Mouse (Mus musculus): ENCODE results near the gene Btrc. TPM values are rescaled to one million over a fixed set of nuclear protein-coding genes. Genes with fewer than 3 reads are reported as not detected.
A peak's percentile ranks its signal among the peaks of the same experiment; 100 is the strongest.
"Not testable (repeated sequence)": the region's sequence is repeated elsewhere in the genome, so short reads cannot be mapped to it uniquely, and the experiment has no call there.

The Btrc gene
- polyA plus RNA-seq (2015; fragmentation: Nextera tagmentation; extraction: Ambion mirVana): 60.2 and 63.7 TPM in 2 replicates

DNA sequence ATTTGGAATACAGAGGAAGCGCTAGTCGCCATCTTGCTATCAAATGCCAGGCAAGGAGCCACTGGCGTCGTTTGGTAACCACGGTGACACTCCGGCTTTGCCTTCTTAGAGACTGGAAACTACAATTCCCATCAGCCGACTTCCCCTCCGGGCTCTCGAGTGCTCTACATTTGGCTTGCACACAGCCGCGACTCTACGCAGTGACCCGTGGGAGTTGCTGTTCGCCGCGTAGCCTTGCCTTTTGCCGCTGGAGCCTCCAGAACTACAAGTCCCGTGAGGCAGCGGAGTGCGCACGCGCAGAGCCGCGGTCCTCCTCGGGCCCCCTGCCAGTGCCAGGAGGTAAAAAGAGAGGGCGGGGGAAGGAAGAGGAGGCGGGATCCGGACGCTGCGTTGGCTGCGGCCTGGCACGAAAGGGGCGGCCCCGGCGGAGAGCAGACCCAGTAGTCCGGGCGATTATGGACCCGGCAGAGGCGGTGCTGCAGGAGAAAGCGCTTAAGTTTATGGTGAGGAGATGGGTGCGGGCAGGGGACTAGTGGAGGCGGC is at the start of gene Btrc:
Gene Btrc (plus strand): TSS at position 351 of the 543 bp plus-strand sequence.
- ATAC-seq (ENCODE audit: low FRiP score, low read depth): peak; percentile 99
- under 1% methylated on average over 41 of the region's 42 CpGs for WGBS
- H3K4me2 ChIP-seq: peak within 1 kb of the TSS; percentile 62
- peak within 1 kb of the TSS; percentile 74 for H3K9ac ChIP-seq
- peak within 1 kb of the TSS; percentile 80 for H3K4me3 ChIP-seq
- H3K9me3 ChIP-seq: no peaks in the 10 kb centered on the region
- peaks cover 27% of the 10 kb centered on the region for H3K4me1 ChIP-seq (replicated peaks)
- no peaks in the 10 kb centered on the region for H3K36me3 ChIP-seq
- H3K27ac ChIP-seq (replicated peaks): peak within 1 kb of the TSS; percentile 97
- no peaks in the 10 kb centered on the region for H3K27me3 ChIP-seq

DNA sequence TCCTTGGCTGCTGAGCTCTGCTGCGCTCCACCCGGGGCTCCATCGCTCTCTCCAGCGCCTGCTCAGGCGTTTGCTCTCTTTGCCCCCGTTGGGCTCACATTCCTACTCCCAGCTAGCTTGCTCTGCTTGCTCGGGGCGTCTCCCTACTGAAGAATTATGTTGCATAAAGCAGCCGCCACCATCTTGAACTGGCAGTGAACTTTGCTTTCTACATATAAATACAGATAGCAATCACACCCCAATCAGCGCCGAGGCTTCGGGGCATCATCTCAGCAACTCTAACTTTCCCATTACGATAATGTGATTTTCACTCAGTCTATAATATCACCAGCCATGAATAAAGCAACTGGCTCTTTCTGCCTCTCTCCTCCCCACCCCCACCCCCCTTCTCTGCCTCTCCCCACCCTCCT is 46.1 kb upstream of the Btrc start:
- no peak overlapping the region for H3K4me2 ChIP-seq
- H3K36me3 ChIP-seq: no peaks in the 10 kb centered on the region
- H3K4me3 ChIP-seq: no peak overlapping the region
- H3K27me3 ChIP-seq: no peaks in the 10 kb centered on the region
- H3K9me3 ChIP-seq: no peaks in the 10 kb centered on the region
- 20% methylated on average over 13 of the region's 13 CpGs for WGBS
- H3K27ac ChIP-seq (replicated peaks): peak overlapping the region; percentile 65
- H3K4me1 ChIP-seq (replicated peaks): peaks cover 19% of the 10 kb centered on the region
- H3K9ac ChIP-seq: no peak overlapping the region
- ATAC-seq (ENCODE audit: low FRiP score, low read depth): peak; percentile 40; the same call in 1 of the 2 replicates

DNA sequence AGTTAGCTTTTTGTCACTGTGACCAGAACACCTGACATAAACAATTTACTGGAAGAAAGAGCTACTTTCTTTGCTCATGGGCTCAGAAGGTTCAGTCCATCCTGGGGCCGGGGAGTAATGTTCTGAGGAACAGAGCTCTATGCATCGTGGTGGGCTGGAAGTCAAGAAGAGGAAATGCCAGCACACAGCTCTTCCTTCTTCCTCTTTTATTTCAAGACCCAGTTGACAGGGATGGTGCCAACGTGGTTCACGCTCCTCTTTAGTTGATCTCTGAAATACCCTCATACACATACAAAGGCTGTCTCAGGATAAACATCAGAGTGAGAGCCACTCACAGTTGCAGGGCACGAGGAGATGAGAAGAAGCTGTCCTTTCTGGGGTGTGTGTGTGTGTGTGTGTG is 42.5 kb upstream of the Btrc start:
- Histone ChIP-seq H3K4me1 (replicated peaks) (peaks cover 10% of the 10 kb centered on the region), H3K36me3 (no peaks in the 10 kb centered on the region), H3K9me3 (no peaks in the 10 kb centered on the region), H3K4me3 (no peak overlapping the region), H3K9ac (no peak overlapping the region), H3K27me3 (no peaks in the 10 kb centered on the region), H3K4me2 (no peak overlapping the region), H3K27ac (replicated peaks) (no peak overlapping the region)
- 83% methylated on average over 5 of the region's 5 CpGs for whole genome bisulfite sequencing
- no peak for ATAC-seq (ENCODE audit: low FRiP score, low read depth)

- H3K36me3 ChIP-seq: no peaks in the 10 kb centered on the region
- peaks cover 5% of the 10 kb centered on the region; the same call in 1 of the 2 replicates for H3K27me3 ChIP-seq
- no peak for ATAC-seq (ENCODE audit: low FRiP score, low read depth)
- H3K4me3 ChIP-seq: no peak overlapping the region
- WGBS: 44% methylated on average over 3 of the region's 3 CpGs
- H3K4me2 ChIP-seq: no peak overlapping the region
- no peak overlapping the region for H3K27ac ChIP-seq (replicated peaks)
- peaks cover 19% of the 10 kb centered on the region for H3K4me1 ChIP-seq (replicated peaks)
- no peaks in the 10 kb centered on the region for H3K9me3 ChIP-seq
- no peak overlapping the region for H3K9ac ChIP-seq
These were observed 34.5 kb upstream of the Btrc start for GRCm38 (mm10) chr19:45329039-45329438.

DNA sequence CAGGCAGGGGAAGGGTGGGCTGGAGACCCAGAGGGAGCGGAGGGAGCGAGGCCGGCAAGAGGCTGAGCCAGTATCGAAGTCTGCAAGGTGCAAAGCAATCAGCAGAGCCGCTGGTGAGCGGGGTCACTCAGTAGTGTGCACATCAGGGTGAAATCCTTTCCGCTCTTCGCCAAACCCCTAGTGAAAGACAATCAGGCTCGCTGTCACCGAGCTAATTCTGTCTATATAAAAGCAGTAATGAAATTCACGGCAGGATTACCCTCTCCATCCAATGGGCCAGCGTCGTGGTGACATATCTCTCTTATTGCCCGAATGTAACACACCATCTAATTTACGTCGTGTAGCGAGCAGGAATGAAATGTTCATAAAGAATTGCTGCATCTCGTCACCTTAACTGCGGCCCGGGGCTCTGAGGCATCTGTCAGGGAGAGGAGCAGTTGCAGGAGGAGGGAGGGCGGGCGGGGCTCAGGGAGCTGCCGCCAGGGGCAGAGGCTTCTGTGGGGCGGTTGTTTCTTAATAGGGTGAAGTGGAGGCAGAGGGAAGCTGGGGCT is 33.7 kb upstream of the Btrc start:
- Histone ChIP-seq H3K27ac (replicated peaks) (peak overlapping the region; percentile 64), H3K27me3 (peaks cover 5% of the 10 kb centered on the region; the same call in 1 of the 2 replicates)

GRCm38 (mm10) chr19:45336718-45337117 is 26.8 kb upstream of the Btrc start:
- 83% methylated on average over 6 of the region's 6 CpGs for WGBS
- H3K4me1 ChIP-seq (replicated peaks): peaks cover 11% of the 10 kb centered on the region
- H3K4me2 ChIP-seq: no peak overlapping the region
- no peak overlapping the region for H3K27ac ChIP-seq (replicated peaks)
- no peaks in the 10 kb centered on the region for H3K27me3 ChIP-seq
- no peaks in the 10 kb centered on the region for H3K9me3 ChIP-seq
- no peak overlapping the region for H3K9ac ChIP-seq
- no peak overlapping the region for H3K4me3 ChIP-seq
- no peaks in the 10 kb centered on the region for H3K36me3 ChIP-seq
- no peak for ATAC-seq (ENCODE audit: low FRiP score, low read depth)

More for the DNA sequence above, 33.7 kb upstream of the Btrc start:
- no peaks in the 10 kb centered on the region for H3K36me3 ChIP-seq
- ATAC-seq (ENCODE audit: low FRiP score, low read depth): peak; percentile 60
- no peak overlapping the region for H3K4me3 ChIP-seq
- H3K9me3 ChIP-seq: no peaks in the 10 kb centered on the region
- no peak overlapping the region for H3K9ac ChIP-seq
- peaks cover 19% of the 10 kb centered on the region for H3K4me1 ChIP-seq (replicated peaks)
- H3K4me2 ChIP-seq: peak overlapping the region; percentile 40
- 6% methylated on average over 24 of the region's 24 CpGs for WGBS

DNA sequence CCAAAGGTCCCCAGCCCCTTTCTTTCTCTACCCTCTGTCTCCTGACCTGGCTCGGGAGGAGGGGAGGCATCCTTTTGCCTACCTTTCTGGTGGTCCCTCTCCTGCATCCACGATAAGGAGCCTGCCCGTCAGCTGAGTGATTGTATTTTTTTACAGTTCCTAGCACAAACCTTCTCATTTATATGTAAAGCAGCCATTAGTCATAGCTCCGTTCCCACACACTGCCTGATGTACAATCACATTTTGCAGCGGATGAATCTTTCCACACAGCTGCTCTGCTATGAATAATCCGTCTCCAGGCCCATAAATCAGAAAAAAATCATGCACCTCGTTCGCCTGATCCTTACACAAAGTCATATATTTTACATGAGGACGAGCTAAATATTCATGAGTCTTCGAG is 25.4 kb upstream of the Btrc start:
- no peaks in the 10 kb centered on the region for H3K9me3 ChIP-seq
- H3K36me3 ChIP-seq: no peaks in the 10 kb centered on the region
- ATAC-seq (ENCODE audit: low FRiP score, low read depth): peak; percentile 75; the same call in 1 of the 2 replicates
- peak overlapping the region; percentile 24; the same call in 1 of the 2 replicates for H3K4me2 ChIP-seq
- WGBS: 29% methylated on average over 10 of the region's 10 CpGs
- H3K27ac ChIP-seq (replicated peaks): peak overlapping the region; percentile 70
- no peak overlapping the region for H3K4me3 ChIP-seq
- H3K27me3 ChIP-seq: no peaks in the 10 kb centered on the region
- peaks cover 11% of the 10 kb centered on the region for H3K4me1 ChIP-seq (replicated peaks)
- no peak overlapping the region for H3K9ac ChIP-seq

DNA sequence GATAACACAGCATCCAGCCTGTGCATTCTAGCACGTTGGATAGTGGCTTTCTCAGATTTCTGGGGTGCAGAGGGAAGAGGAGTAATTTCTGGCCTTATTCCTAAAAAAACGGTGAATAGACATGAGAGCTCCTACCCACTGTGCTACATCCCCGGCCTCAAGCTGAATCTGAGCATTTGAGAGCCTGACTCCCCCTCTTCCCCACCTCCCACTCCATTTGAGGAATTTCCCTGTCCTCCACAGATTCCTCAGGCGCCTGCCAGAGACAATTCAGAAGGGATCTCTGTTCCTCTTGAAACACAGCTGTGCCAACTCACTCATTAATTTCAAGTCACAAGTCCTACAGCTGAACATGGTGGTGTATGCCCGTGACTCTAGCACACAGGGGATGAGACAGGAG is 19.6 kb upstream of the Btrc start:
- ATAC-seq (ENCODE audit: low FRiP score, low read depth): no peak
- no peaks in the 10 kb centered on the region for H3K27me3 ChIP-seq
- WGBS: 68% methylated on average over 5 of the region's 5 CpGs
- H3K36me3 ChIP-seq: no peaks in the 10 kb centered on the region
- 0 out of 2 replicates have a peak, but pooled peaks cover 3% of the 10 kb centered on the region for H3K4me1 ChIP-seq (replicated peaks)
- no peak overlapping the region for H3K9ac ChIP-seq
- no peak overlapping the region for H3K4me2 ChIP-seq
- no peaks in the 10 kb centered on the region for H3K9me3 ChIP-seq
- H3K4me3 ChIP-seq: no peak overlapping the region
- H3K27ac ChIP-seq (replicated peaks): no peak overlapping the region

- no peak overlapping the region for H3K4me3 ChIP-seq
- no peaks in the 10 kb centered on the region for H3K36me3 ChIP-seq
- no peaks in the 10 kb centered on the region for H3K9me3 ChIP-seq
- H3K27me3 ChIP-seq: no peaks in the 10 kb centered on the region
- ATAC-seq (ENCODE audit: low FRiP score, low read depth): no peak
- H3K4me2 ChIP-seq: no peak overlapping the region
- 60% methylated on average over 4 of the region's 4 CpGs for WGBS
- H3K27ac ChIP-seq (replicated peaks): no peak overlapping the region
- no peak overlapping the region for H3K9ac ChIP-seq
- 0 out of 2 replicates have a peak, but pooled peaks cover 3% of the 10 kb centered on the region for H3K4me1 ChIP-seq (replicated peaks)
These were observed 15.3 kb upstream of the Btrc start for GRCm38 (mm10) chr19:45348188-45348587.

GRCm38 (mm10) chr19:45350456-45350855 is 13.1 kb upstream of the Btrc start:
- Histone ChIP-seq H3K27me3 (no peaks in the 10 kb centered on the region), H3K9me3 (no peaks in the 10 kb centered on the region), H3K4me1 (replicated peaks) (0 out of 2 replicates have a peak, but pooled peaks cover 3% of the 10 kb centered on the region), H3K9ac (no peak overlapping the region), H3K4me3 (no peak overlapping the region), H3K27ac (replicated peaks) (no peak overlapping the region), H3K36me3 (no peaks in the 10 kb centered on the region), H3K4me2 (no peak overlapping the region)
- WGBS: 67% methylated on average over 12 of the region's 12 CpGs
- no peak for ATAC-seq (ENCODE audit: low FRiP score, low read depth)

DNA sequence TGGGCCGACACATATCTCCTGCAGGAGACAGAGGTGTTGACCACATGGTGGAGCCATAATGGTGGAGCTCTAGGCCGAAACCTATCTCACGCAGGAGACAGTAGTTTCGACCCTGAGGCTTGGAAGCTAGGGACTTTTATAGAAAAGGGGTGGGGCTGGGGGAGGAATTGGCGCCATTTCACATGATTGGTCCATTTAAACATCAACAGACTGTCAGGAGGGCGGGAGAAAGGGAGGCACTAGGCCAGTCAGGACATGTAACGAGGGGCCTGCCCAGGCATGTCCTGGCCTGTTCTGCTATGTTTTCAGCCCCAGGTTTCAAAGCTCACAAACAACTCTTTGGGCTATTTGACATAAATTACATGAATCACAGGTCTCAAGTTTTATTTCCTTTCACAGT is 10.8 kb upstream of the Btrc start:
- H3K9ac ChIP-seq; H3K4me1 ChIP-seq (replicated peaks); H3K9me3 ChIP-seq; H3K4me3 ChIP-seq; H3K4me2 ChIP-seq; ATAC-seq (ENCODE audit: low FRiP score, low read depth); H3K27me3 ChIP-seq; H3K36me3 ChIP-seq; H3K27ac ChIP-seq (replicated peaks): not testable (repeated sequence)
- 88% methylated on average over 7 of the region's 7 CpGs for WGBS

DNA sequence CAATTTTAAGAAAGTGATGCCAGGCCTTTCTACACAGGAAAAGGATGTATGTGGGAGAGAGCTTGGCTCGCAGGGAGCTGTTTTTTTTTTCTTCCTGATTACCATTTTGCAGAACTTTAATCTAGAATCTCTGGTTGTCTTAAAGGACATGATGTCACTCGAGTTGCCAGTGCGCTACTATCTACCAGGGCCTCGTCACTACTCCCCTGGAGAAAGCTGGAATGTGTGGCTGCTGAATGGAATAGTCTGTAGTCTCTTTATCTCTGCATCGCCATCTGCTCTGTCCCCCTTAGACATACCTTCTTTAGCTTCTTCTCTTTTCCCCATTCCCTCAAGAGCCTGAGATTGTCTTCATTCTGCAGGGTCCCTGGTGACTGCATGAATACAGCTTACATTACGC is 7.9 kb upstream of the Btrc start:
- no peak overlapping the region for H3K27ac ChIP-seq (replicated peaks)
- WGBS: 83% methylated on average over 6 of the region's 6 CpGs
- no peaks in the 10 kb centered on the region for H3K27me3 ChIP-seq
- H3K4me3 ChIP-seq: no peak overlapping the region
- H3K9me3 ChIP-seq: no peaks in the 10 kb centered on the region
- H3K4me1 ChIP-seq (replicated peaks): no peaks in the 10 kb centered on the region
- H3K36me3 ChIP-seq: no peaks in the 10 kb centered on the region
- no peak for ATAC-seq (ENCODE audit: low FRiP score, low read depth)
- H3K4me2 ChIP-seq: no peak overlapping the region
- no peak overlapping the region for H3K9ac ChIP-seq
